Mouse (Mus musculus): ENCODE data around the gene Gm11096. TPM values are rescaled to one million over a fixed set of nuclear protein-coding genes. Genes with fewer than 3 reads are reported as not detected.

The Gm11096 gene
- polyA plus RNA-seq (2012; rRNA removed): not detected in 2 replicates

DNA sequence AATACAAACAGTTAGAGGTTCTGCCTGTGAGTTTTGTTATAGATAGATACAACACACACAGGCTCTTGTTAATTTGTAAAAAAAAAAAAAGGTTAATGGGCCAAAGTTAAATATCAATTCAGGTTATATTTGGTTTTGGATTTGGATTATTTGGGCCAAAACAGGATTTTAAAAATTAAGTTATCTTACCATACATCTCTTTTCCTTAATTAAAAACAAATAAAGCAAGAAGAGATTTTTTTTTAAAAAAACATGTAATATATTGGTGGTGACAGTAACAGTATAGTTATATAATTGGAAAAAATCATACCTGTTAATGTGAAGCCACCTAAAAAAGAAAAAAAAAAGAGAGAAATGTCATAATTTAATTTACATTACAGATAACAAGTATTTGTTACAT is at the start of gene Gm11096:
TSS of gene Gm11096 (plus strand) at position 301 of the 400 bp plus-strand sequence.
- H3K27me3 ChIP-seq (ENCODE audit: control insufficient read depth, insufficient read depth, low read length): no peaks in the 10 kb centered on the region
- no peaks in the 10 kb centered on the region for H3K4me1 ChIP-seq (ENCODE audit: control insufficient read depth, insufficient read depth, low read length)
- TF ChIP-seq POLR2A (IDR thresholded peaks at IDR 0.05; ENCODE audit: borderline replicate concordance, insufficient read depth, low read length) (no peak), CTCF (IDR thresholded peaks at IDR 0.05; ENCODE audit: borderline replicate concordance, insufficient read depth, low read depth, low read length) (no peak)

DNA sequence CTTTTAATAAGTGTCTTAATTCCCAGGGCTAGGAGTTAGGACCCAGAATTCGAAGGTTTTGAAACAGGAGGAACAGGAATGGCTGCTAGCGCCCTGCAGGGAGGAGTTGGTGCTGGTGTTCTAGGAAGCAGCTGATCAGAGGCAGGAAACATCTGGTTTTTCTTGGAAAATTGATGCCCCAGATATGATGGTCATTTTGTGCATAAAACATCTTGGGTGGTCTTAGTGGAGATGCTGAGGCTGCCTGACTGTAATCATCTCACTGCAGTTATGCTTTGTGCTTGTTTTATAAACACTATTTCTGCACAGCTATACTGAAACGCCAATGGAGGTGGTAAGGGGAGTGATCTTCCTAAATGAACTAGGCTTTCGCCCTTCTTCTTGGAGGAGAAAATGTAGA is 48.5 kb upstream of the Gm11096 start:
- WGBS: 91% methylated on average over 4 of the region's 4 CpGs
- TF ChIP-seq CTCF (IDR thresholded peaks at IDR 0.05; ENCODE audit: borderline replicate concordance, insufficient read depth, low read depth, low read length): no peak
- no peak for TF ChIP-seq POLR2A (IDR thresholded peaks at IDR 0.05; ENCODE audit: borderline replicate concordance, insufficient read depth, low read length)
- no peak for DNase-seq
- Histone ChIP-seq H3K4me1 (ENCODE audit: control insufficient read depth, insufficient read depth, low read length) (peaks cover 3% of the 10 kb centered on the region; the same call in 1 of the 2 replicates), H3K4me3 (replicated peaks; ENCODE audit: insufficient read depth, low read depth, low read length) (no peak overlapping the region), H3K27ac (ENCODE audit: insufficient read depth, low read length) (no peak overlapping the region), H3K27me3 (ENCODE audit: control insufficient read depth, insufficient read depth, low read length) (no peaks in the 10 kb centered on the region; the same call in 1 of the 2 replicates)

More for the DNA sequence above, at the start of gene Gm11096:
- H3K4me3 ChIP-seq (replicated peaks; ENCODE audit: insufficient read depth, low read depth, low read length): no peak within 1 kb of the TSS
- no peak for DNase-seq
- H3K27ac ChIP-seq (ENCODE audit: insufficient read depth, low read length): no peak within 1 kb of the TSS

DNA sequence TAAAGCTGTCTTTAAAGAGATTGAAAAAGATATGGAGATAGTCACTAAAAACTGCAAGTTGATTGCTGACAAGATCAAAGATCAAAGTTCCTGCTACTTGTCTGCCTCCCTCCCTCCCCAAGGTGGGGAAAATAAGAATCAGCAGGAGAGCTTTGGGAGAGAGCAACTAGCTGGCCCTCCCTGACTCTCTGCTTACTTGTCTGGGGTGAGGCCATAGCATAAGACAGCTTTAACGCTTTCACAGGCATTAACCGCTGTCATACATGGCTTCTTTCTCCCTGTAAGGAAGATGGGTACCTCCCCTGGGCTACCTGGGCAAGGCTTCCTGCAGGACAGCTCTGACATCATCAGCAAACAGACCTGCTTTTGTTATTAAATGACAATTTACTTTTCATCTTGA is 47.4 kb upstream of the Gm11096 start:
- Histone ChIP-seq H3K4me1 (ENCODE audit: control insufficient read depth, insufficient read depth, low read length) (peaks cover 3% of the 10 kb centered on the region; the same call in 1 of the 2 replicates), H3K27me3 (ENCODE audit: control insufficient read depth, insufficient read depth, low read length) (no peaks in the 10 kb centered on the region; the same call in 1 of the 2 replicates), H3K4me3 (replicated peaks; ENCODE audit: insufficient read depth, low read depth, low read length) (no peak overlapping the region), H3K27ac (ENCODE audit: insufficient read depth, low read length) (no peak overlapping the region)
- TF ChIP-seq CTCF (IDR thresholded peaks at IDR 0.05; ENCODE audit: borderline replicate concordance, insufficient read depth, low read depth, low read length) (no peak), POLR2A (IDR thresholded peaks at IDR 0.05; ENCODE audit: borderline replicate concordance, insufficient read depth, low read length) (no peak)
- no peak for DNase-seq
- WGBS: 78% methylated on average over 2 of the region's 2 CpGs

DNA sequence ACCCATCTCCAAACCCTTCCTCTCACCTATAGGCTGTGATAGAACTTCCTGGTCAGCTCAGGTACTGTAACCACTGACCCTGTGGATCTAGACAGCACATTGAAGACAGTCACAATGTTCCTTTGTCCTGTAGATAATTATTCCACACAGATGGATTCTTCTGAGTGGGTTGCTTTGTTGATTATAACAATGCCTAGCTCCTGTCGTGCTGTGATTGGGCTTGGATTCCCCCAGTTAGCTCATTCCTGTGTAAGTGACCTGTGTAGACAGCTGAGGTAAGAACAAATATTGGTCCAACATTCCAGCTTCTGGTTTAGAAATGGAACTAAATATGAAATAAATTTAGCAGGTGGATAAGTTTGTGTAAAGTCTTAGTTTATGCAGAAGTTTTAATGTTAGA is 44.1 kb upstream of the Gm11096 start:
- TF ChIP-seq CTCF (IDR thresholded peaks at IDR 0.05; ENCODE audit: borderline replicate concordance, insufficient read depth, low read depth, low read length): no peak
- TF ChIP-seq POLR2A (IDR thresholded peaks at IDR 0.05; ENCODE audit: borderline replicate concordance, insufficient read depth, low read length): no peak
- Histone ChIP-seq H3K27ac (ENCODE audit: insufficient read depth, low read length) (no peak overlapping the region), H3K4me1 (ENCODE audit: control insufficient read depth, insufficient read depth, low read length) (no peaks in the 10 kb centered on the region; the same call in 1 of the 2 replicates), H3K4me3 (replicated peaks; ENCODE audit: insufficient read depth, low read depth, low read length) (no peak overlapping the region), H3K27me3 (ENCODE audit: control insufficient read depth, insufficient read depth, low read length) (no peaks in the 10 kb centered on the region; the same call in 1 of the 2 replicates)
- 34% methylated on average over 1 of the region's 1 CpGs for WGBS
- DNase-seq: no peak

DNA sequence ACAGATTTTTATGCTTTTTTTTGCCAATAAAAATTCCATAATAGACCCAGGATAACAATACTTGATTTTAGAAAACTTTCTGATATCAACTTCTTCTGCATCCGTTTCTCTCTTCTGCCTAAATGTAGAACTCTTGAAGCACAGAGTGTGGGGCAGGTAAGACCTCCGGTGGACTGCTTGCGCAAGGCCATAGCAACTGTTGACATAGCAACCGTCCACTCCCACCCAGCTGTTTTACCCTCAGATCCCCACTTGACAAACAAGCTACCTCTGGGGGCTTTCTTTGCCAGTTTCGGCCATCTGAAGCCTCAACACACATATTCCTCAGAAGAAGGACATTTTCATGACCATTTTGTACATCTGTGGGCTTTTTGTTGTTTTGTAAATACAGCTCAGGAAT is 41.2 kb upstream of the Gm11096 start:
- DNase-seq: no peak
- Histone ChIP-seq H3K4me3 (replicated peaks; ENCODE audit: insufficient read depth, low read depth, low read length) (no peak overlapping the region), H3K4me1 (ENCODE audit: control insufficient read depth, insufficient read depth, low read length) (peaks cover 6% of the 10 kb centered on the region), H3K27ac (ENCODE audit: insufficient read depth, low read length) (no peak overlapping the region), H3K27me3 (ENCODE audit: control insufficient read depth, insufficient read depth, low read length) (no peaks in the 10 kb centered on the region)
- WGBS: 90% methylated on average over 5 of the region's 5 CpGs
- no peak for TF ChIP-seq POLR2A (IDR thresholded peaks at IDR 0.05; ENCODE audit: borderline replicate concordance, insufficient read depth, low read length)
- no peak for TF ChIP-seq CTCF (IDR thresholded peaks at IDR 0.05; ENCODE audit: borderline replicate concordance, insufficient read depth, low read depth, low read length)

DNA sequence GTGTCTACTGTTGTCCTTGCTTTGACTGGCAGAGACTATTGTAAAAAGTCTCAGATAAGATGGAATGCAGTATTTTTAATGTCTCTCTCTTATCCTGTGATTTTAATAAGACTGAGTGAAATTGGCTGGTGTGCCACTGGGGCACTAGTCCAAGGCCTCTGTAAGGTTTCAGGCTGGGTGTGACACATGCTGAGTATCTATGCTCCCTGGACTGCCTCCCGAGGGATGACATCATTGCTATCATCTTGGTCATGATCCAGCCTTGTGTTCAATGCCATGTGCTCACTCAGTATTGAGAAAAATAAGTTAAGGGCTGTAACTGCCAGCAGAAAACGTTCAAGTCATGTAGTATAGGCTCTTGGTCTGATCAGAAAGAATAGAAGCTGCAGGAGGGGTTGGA is 38.9 kb upstream of the Gm11096 start:
- Histone ChIP-seq H3K27me3 (ENCODE audit: control insufficient read depth, insufficient read depth, low read length) (no peaks in the 10 kb centered on the region), H3K4me1 (ENCODE audit: control insufficient read depth, insufficient read depth, low read length) (peaks cover 6% of the 10 kb centered on the region), H3K4me3 (replicated peaks; ENCODE audit: insufficient read depth, low read depth, low read length) (no peak overlapping the region), H3K27ac (ENCODE audit: insufficient read depth, low read length) (no peak overlapping the region)
- 1% methylated on average over 2 of the region's 2 CpGs for WGBS
- TF ChIP-seq POLR2A (IDR thresholded peaks at IDR 0.05; ENCODE audit: borderline replicate concordance, insufficient read depth, low read length): no peak
- no peak for TF ChIP-seq CTCF (IDR thresholded peaks at IDR 0.05; ENCODE audit: borderline replicate concordance, insufficient read depth, low read depth, low read length)
- peak; percentile 70 to 81 for DNase-seq

DNA sequence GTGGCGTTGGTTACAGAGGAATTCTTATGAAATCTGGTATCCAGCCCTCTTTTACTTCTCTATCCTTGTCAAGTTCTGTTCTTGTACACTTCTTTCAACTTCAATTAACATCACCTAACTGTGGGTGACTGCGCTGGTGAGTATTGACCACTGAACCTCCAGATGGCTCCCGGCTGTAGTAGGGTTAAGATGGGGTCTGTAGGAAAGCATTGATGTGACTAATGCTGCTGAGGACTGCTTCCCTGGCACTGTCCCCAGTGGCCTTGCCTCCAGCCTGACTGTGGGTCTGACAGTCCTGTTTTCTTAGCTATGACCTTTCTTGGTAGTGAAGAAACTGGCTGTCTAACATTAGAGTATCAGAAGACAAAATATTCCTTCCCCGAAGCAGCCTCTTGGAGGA is 38.4 kb upstream of the Gm11096 start:
- no peak for TF ChIP-seq POLR2A (IDR thresholded peaks at IDR 0.05; ENCODE audit: borderline replicate concordance, insufficient read depth, low read length)
- TF ChIP-seq CTCF (IDR thresholded peaks at IDR 0.05; ENCODE audit: borderline replicate concordance, insufficient read depth, low read depth, low read length): no peak
- H3K27ac ChIP-seq (ENCODE audit: insufficient read depth, low read length): no peak overlapping the region
- no peak for DNase-seq

DNA sequence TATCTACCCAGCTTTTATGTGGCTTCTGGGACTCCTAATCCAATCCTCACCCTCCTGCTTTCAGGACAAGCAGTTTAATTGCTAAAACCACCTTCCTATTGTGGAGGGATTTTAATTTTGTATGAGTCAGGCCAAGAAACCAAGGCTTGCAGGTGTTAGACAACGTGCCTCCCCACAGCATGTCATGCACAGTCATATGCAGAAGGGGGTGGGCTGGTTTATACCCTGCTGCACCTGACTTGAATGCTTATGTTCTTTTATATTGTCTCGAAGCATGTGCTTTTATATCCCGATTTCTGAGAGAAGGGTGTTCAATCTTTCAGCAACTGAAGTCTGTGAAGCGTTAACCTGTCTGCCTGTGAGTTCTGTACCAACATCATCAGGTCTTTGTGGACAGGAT is 37.3 kb upstream of the Gm11096 start:
- TF ChIP-seq POLR2A (IDR thresholded peaks at IDR 0.05; ENCODE audit: borderline replicate concordance, insufficient read depth, low read length) (no peak), CTCF (IDR thresholded peaks at IDR 0.05; ENCODE audit: borderline replicate concordance, insufficient read depth, low read depth, low read length) (no peak)
- peaks cover 6% of the 10 kb centered on the region for H3K4me1 ChIP-seq (ENCODE audit: control insufficient read depth, insufficient read depth, low read length)
- DNase-seq: no peak
- no peak overlapping the region for H3K4me3 ChIP-seq (replicated peaks; ENCODE audit: insufficient read depth, low read depth, low read length)
- H3K27ac ChIP-seq (ENCODE audit: insufficient read depth, low read length): 0 out of 2 replicates have a peak overlapping the region, but pooled peaks have one; percentile 41
- H3K27me3 ChIP-seq (ENCODE audit: control insufficient read depth, insufficient read depth, low read length): no peaks in the 10 kb centered on the region
- 46% methylated on average over 4 of the region's 4 CpGs for WGBS

More for the DNA sequence above, 38.4 kb upstream of the Gm11096 start:
- H3K4me1 ChIP-seq (ENCODE audit: control insufficient read depth, insufficient read depth, low read length): peaks cover 6% of the 10 kb centered on the region
- 65% methylated on average over 4 of the region's 4 CpGs for WGBS
- no peaks in the 10 kb centered on the region for H3K27me3 ChIP-seq (ENCODE audit: control insufficient read depth, insufficient read depth, low read length)
- no peak overlapping the region for H3K4me3 ChIP-seq (replicated peaks; ENCODE audit: insufficient read depth, low read depth, low read length)

All from cerebellum, adult 2 months (tissue).